Mouse (Mus musculus) cerebellum, adult 2 months (tissue): ENCODE measurements around the gene Sh3pxd2a. TPM values are rescaled to one million over a fixed set of nuclear protein-coding genes. Genes with fewer than 3 reads are reported as not detected.

Experiments
- DNase-seq, 2 experiments: peaks; one replicate each; pipeline ENCODE4 v3.0.0; 2021
- H3K27ac ChIP-seq: fragments of 200-500 bp; 2 replicates; pipeline ENCODE4 v1.5.1; 2012; ENCODE audit warnings: low read length, control low read depth, inconsistent platforms; ENCODE audit not compliant: insufficient read depth
- H3K27me3 ChIP-seq: fragments of 200-500 bp; 2 replicates; pipeline ENCODE4 v1.6.1; 2012; ENCODE audit warnings: inconsistent platforms, mild to moderate bottlenecking, low read length, moderate library complexity; ENCODE audit not compliant: control insufficient read depth, insufficient read depth
- H3K4me1 ChIP-seq: fragments of 200-500 bp; 2 replicates; pipeline ENCODE4 v1.6.1; 2011; ENCODE audit warnings: low read length; ENCODE audit not compliant: control insufficient read depth, insufficient read depth
- H3K4me3 ChIP-seq: fragments of 200-500 bp; replicated peaks from 2 replicates; pipeline ENCODE3; 2011; ENCODE audit warnings: mild to moderate bottlenecking, low read depth, low read length, control low read depth; ENCODE audit not compliant: insufficient read depth
- CTCF ChIP-seq: fragments of 200-500 bp; IDR thresholded peaks from 2 replicates; pipeline ENCODE4 v1.5.1; 2011; ENCODE audit warnings: low read depth, mild to moderate bottlenecking, control low read depth, low read length, moderate library complexity, borderline replicate concordance; ENCODE audit not compliant: insufficient read depth
- POLR2A ChIP-seq: fragments of 200-500 bp; IDR thresholded peaks from 2 replicates; pipeline ENCODE4 v1.6.1; 2011; ENCODE audit warnings: low read length, control low read depth, borderline replicate concordance; ENCODE audit not compliant: insufficient read depth
- WGBS: fragments of 180-500 bp; shearing (Covaris S2); methylation state at CpG from one replicate; pipeline ENCODE4 v1.1.7; 2018; 5-methylcytosine and 5-hydroxymethylcytosine counted together
- polyA plus RNA-seq: library from polyadenylated mRNA; depleted of rRNA; stranded (reverse); fragments of >200 nt; gene quantifications from 2 replicates; pipeline ENCODE4 v1.2.3, GENCODE M21; 2012; rRNA removed

Sh3pxd2a gene
- polyA plus RNA-seq, result 7.3 and 7.9 TPM in 2 replicates

GRCm38 (mm10) chr19:47464304-47465241, at the start of gene Sh3pxd2a:
Gene Sh3pxd2a (minus strand): TSS chr19:47464401.
- 2% methylated on average over 58 of the region's 70 CpGs for WGBS
- H3K4me1 ChIP-seq, result no peaks in the 10 kb centered on the region
- peaks cover 3% of the 10 kb centered on the region; the same call in 1 of the 2 replicates for H3K27me3 ChIP-seq
- H3K4me3 ChIP-seq, result peak within 1 kb of the TSS; percentile 23
- TF ChIP-seq CTCF, result no peak
- TF ChIP-seq POLR2A, result no peak
- no peak for DNase-seq
- no peak within 1 kb of the TSS for H3K27ac ChIP-seq

- no peak overlapping the region for H3K27ac ChIP-seq
- DNase-seq, result no peak
- no peaks in the 10 kb centered on the region for H3K4me1 ChIP-seq
- no peaks in the 10 kb centered on the region for H3K27me3 ChIP-seq
- H3K4me3 ChIP-seq, result no peak overlapping the region
- 65% methylated on average over 4 of the region's 4 CpGs for WGBS
- TF ChIP-seq POLR2A (no peak), CTCF (no peak)
Observed at GRCm38 (mm10) chr19:47513618-47513897, 49.4 kb upstream of the Sh3pxd2a start.

GRCm38 (mm10) chr19:47512794-47513617, 48.8 kb upstream of the Sh3pxd2a start:
- H3K27me3 ChIP-seq, result no peaks in the 10 kb centered on the region
- H3K4me3 ChIP-seq, result no peak overlapping the region
- no peaks in the 10 kb centered on the region for H3K4me1 ChIP-seq
- no peak for DNase-seq
- TF ChIP-seq POLR2A, result no peak
- no peak for TF ChIP-seq CTCF
- WGBS, result 91% methylated on average over 21 of the region's 21 CpGs
- no peak overlapping the region for H3K27ac ChIP-seq

GRCm38 (mm10) chr19:47511958-47512357, 47.8 kb upstream of the Sh3pxd2a start:
- TF ChIP-seq POLR2A, result no peak
- no peak for TF ChIP-seq CTCF
- DNase-seq, result no peak
- Histone ChIP-seq H3K27me3 (no peaks in the 10 kb centered on the region), H3K27ac (no peak overlapping the region), H3K4me1 (no peaks in the 10 kb centered on the region), H3K4me3 (no peak overlapping the region)
- 56% methylated on average over 6 of the region's 6 CpGs for WGBS

GRCm38 (mm10) chr19:47511294-47511675, 47.1 kb upstream of the Sh3pxd2a start:
- Histone ChIP-seq H3K4me3 (no peak overlapping the region), H3K4me1 (no peaks in the 10 kb centered on the region), H3K27me3 (no peaks in the 10 kb centered on the region), H3K27ac (no peak overlapping the region)
- DNase-seq, result no peak
- TF ChIP-seq POLR2A (no peak), CTCF (no peak)
- WGBS, result 68% methylated on average over 7 of the region's 7 CpGs

- Histone ChIP-seq H3K27ac (no peak overlapping the region), H3K4me3 (no peak overlapping the region), H3K27me3 (no peaks in the 10 kb centered on the region), H3K4me1 (no peaks in the 10 kb centered on the region)
- TF ChIP-seq CTCF, result no peak
- no peak for TF ChIP-seq POLR2A
- 51% methylated on average over 25 of the region's 25 CpGs for WGBS
- no peak for DNase-seq
Observed at GRCm38 (mm10) chr19:47510473-47511293, 46.5 kb upstream of the Sh3pxd2a start.

- Histone ChIP-seq H3K27me3 (no peaks in the 10 kb centered on the region), H3K4me3 (no peak overlapping the region), H3K27ac (no peak overlapping the region), H3K4me1 (no peaks in the 10 kb centered on the region)
- no peak for DNase-seq
- TF ChIP-seq POLR2A (no peak), CTCF (no peak)
- WGBS, result 89% methylated on average over 7 of the region's 7 CpGs
Observed at GRCm38 (mm10) chr19:47510135-47510472, 45.9 kb upstream of the Sh3pxd2a start.
